Mouse (Mus musculus): ENCODE measurements at regions not wholly inside any gene's neighbourhood (a gene's known extent, or its start where the extent isn't known, plus 50 kb on each side); places are given as distances from the start of the nearest gene placed in this dataset.

- Histone ChIP-seq H3K27ac (ENCODE audit: insufficient read depth, low read depth, low read length) (no peak overlapping the region), H3K4me3 (ENCODE audit: insufficient read depth, low read length) (no peak overlapping the region), H3K4me1 (ENCODE audit: control insufficient read depth, insufficient read depth, low read length) (no peaks in the 10 kb centered on the region)
- TF ChIP-seq POLR2A (IDR thresholded peaks at IDR 0.05; ENCODE audit: borderline replicate concordance, low read depth, low read length): no peak
- no peak for TF ChIP-seq CTCF (IDR thresholded peaks at IDR 0.05; ENCODE audit: low read depth, low read length)
These were observed 386.1 kb downstream of the Gm21750 start for GRCm38 (mm10) chr14:74047009-74047694.

DNA sequence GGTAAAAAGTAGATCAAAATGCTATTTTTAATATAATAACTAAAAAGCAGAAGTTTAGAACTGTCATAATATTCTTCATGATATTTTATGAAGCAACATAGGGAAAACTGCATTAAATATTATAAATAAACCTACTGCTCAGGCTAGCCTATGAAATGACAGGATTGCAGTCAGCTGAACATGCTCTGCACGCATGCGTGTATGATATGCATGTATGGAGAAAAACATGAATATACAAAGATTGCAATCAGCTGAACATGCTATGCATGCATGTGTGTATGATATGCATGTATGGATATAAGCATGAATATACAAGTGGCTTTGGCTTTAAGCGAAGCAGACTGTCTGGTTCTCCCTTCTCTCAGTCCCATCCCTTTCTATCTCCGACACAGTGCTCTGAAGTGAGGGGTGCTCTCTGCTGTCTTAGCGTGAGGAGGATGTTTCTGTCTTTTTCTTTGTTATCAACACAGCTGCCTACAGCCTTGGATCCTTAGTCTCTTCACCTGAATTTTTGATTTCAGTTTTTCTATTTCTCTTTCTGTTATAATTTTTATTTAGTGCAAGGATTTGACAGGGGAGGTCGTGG lies 386.8 kb downstream of the Gm21750 start:
- no peak overlapping the region for H3K27ac ChIP-seq (ENCODE audit: insufficient read depth, low read depth, low read length)

GRCm38 (mm10) chr14:74048386-74048785 lies 387.4 kb downstream of the Gm21750 start:
- H3K27ac ChIP-seq (ENCODE audit: insufficient read depth, low read depth, low read length): no peak overlapping the region
- TF ChIP-seq CTCF (IDR thresholded peaks at IDR 0.05; ENCODE audit: low read depth, low read length): no peak
- TF ChIP-seq POLR2A (IDR thresholded peaks at IDR 0.05; ENCODE audit: borderline replicate concordance, low read depth, low read length): no peak
- no peak overlapping the region for H3K4me3 ChIP-seq (ENCODE audit: insufficient read depth, low read length)
- no peaks in the 10 kb centered on the region for H3K4me1 ChIP-seq (ENCODE audit: control insufficient read depth, insufficient read depth, low read length)

More for the DNA sequence above, 386.8 kb downstream of the Gm21750 start:
- Histone ChIP-seq H3K4me1 (ENCODE audit: control insufficient read depth, insufficient read depth, low read length) (no peaks in the 10 kb centered on the region), H3K4me3 (ENCODE audit: insufficient read depth, low read length) (no peak overlapping the region)
- TF ChIP-seq CTCF (IDR thresholded peaks at IDR 0.05; ENCODE audit: low read depth, low read length) (no peak), POLR2A (IDR thresholded peaks at IDR 0.05; ENCODE audit: borderline replicate concordance, low read depth, low read length) (no peak)

DNA sequence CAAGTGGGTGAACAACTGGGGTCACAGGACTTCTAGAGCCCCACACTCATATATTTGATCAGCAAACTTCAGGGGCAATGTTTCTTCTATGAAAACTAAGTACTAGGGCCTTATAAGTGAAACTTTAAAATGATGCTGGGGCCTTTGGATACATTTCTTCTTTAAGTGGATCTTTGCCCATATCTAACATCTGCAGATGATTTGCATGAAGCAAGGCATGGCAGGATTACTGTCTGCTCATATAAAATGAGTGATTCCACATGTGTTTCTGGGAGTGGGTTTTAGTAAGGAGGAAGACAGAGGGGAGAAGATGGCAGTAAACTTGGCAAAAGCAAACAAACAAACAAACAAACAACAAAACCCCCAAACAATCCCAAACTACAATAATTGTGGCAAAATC lies 405.0 kb downstream of the Gm21750 start:
- TF ChIP-seq CTCF (IDR thresholded peaks at IDR 0.05; ENCODE audit: low read depth, low read length) (no peak), POLR2A (IDR thresholded peaks at IDR 0.05; ENCODE audit: borderline replicate concordance, low read depth, low read length) (no peak)
- Histone ChIP-seq H3K4me3 (ENCODE audit: insufficient read depth, low read length) (no peak overlapping the region), H3K27ac (ENCODE audit: insufficient read depth, low read depth, low read length) (no peak overlapping the region), H3K4me1 (ENCODE audit: control insufficient read depth, insufficient read depth, low read length) (no peaks in the 10 kb centered on the region)

GRCm38 (mm10) chr14:74093016-74093415 lies 432.0 kb downstream of the Gm21750 start:
- no peak overlapping the region for H3K4me3 ChIP-seq (ENCODE audit: insufficient read depth, low read length)
- TF ChIP-seq POLR2A (IDR thresholded peaks at IDR 0.05; ENCODE audit: borderline replicate concordance, low read depth, low read length) (no peak), CTCF (IDR thresholded peaks at IDR 0.05; ENCODE audit: low read depth, low read length) (no peak)
- H3K27ac ChIP-seq (ENCODE audit: insufficient read depth, low read depth, low read length): no peak overlapping the region
- H3K4me1 ChIP-seq (ENCODE audit: control insufficient read depth, insufficient read depth, low read length): no peaks in the 10 kb centered on the region

GRCm38 (mm10) chr14:74099696-74100095 lies 438.7 kb downstream of the Gm21750 start:
- Histone ChIP-seq H3K4me3 (ENCODE audit: insufficient read depth, low read length) (no peak overlapping the region), H3K4me1 (ENCODE audit: control insufficient read depth, insufficient read depth, low read length) (no peaks in the 10 kb centered on the region), H3K27ac (ENCODE audit: insufficient read depth, low read depth, low read length) (no peak overlapping the region)
- TF ChIP-seq CTCF (IDR thresholded peaks at IDR 0.05; ENCODE audit: low read depth, low read length) (no peak), POLR2A (IDR thresholded peaks at IDR 0.05; ENCODE audit: borderline replicate concordance, low read depth, low read length) (no peak)

DNA sequence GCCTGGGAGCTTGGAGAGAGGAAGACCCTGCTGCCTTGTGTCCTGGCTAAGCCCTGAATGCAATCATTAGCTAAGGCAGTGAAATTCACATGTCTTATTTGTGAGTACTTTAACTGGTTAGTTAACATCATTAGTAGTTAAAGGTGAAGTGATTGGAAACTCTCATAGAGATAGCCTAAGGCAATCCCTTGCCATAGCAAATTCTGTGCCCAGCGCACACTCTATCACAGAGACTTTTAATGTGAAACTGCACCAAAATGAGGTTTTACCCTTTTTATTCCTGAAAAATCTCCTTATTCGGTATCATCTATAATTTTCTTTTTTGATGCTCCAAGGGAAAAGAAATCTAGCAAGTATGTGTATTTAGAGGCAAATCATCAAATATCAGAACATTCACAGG lies 451.6 kb downstream of the Gm21750 start:
- no peak for TF ChIP-seq POLR2A (IDR thresholded peaks at IDR 0.05; ENCODE audit: borderline replicate concordance, low read depth, low read length)
- no peak for TF ChIP-seq CTCF (IDR thresholded peaks at IDR 0.05; ENCODE audit: low read depth, low read length)
- H3K27ac ChIP-seq (ENCODE audit: insufficient read depth, low read depth, low read length): no peak overlapping the region
- H3K4me1 ChIP-seq (ENCODE audit: control insufficient read depth, insufficient read depth, low read length): no peaks in the 10 kb centered on the region
- H3K4me3 ChIP-seq (ENCODE audit: insufficient read depth, low read length): no peak overlapping the region

DNA sequence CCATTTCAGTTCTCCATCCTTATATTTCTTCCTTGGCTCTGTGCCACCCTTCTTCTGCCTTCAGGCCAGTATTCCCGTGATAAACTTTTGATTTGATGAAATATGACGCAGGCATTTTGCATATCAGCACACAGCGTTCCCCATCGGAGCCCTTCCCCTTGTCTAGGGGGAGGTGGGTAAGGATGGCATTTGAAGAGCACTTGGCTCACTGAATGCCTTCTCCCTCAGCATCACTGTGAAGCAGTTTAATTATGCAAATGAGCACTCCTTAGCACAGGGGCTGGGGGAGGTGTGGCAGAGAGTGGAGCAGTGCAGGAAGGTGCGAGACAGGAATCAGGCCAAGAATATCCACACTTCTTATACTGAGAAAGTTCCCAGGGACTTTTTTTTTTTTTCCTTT lies 452.1 kb downstream of the Gm21750 start:
- Histone ChIP-seq H3K4me3 (ENCODE audit: insufficient read depth, low read length) (no peak overlapping the region), H3K27ac (ENCODE audit: insufficient read depth, low read depth, low read length) (no peak overlapping the region), H3K4me1 (ENCODE audit: control insufficient read depth, insufficient read depth, low read length) (no peaks in the 10 kb centered on the region)
- no peak for TF ChIP-seq CTCF (IDR thresholded peaks at IDR 0.05; ENCODE audit: low read depth, low read length)
- TF ChIP-seq POLR2A (IDR thresholded peaks at IDR 0.05; ENCODE audit: borderline replicate concordance, low read depth, low read length): no peak

DNA sequence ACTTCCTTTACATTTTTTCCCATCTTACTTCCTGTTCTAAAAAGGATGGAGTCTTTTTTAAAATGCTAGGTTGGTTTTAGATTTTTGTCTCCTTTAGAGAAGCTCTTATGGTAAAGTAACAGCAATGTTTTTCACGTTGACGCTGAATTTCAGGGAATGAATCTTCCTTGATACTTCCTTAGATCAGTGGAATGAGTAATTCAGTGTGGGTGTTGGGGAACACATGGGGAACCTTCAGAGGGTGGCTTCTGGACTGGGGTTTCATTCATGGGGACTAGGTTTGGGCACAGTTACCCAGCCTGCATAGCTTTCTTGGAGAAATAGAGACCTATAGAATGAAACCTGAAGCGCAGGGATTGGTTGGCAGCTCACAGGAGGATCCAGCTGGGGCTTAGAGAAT lies 452.5 kb downstream of the Gm21750 start:
- TF ChIP-seq POLR2A (IDR thresholded peaks at IDR 0.05; ENCODE audit: borderline replicate concordance, low read depth, low read length): no peak
- no peak for TF ChIP-seq CTCF (IDR thresholded peaks at IDR 0.05; ENCODE audit: low read depth, low read length)
- H3K4me1 ChIP-seq (ENCODE audit: control insufficient read depth, insufficient read depth, low read length): no peaks in the 10 kb centered on the region
- no peak overlapping the region for H3K27ac ChIP-seq (ENCODE audit: insufficient read depth, low read depth, low read length)
- H3K4me3 ChIP-seq (ENCODE audit: insufficient read depth, low read length): no peak overlapping the region

GRCm38 (mm10) chr14:74117686-74118085 lies 456.7 kb downstream of the Gm21750 start:
- TF ChIP-seq CTCF (IDR thresholded peaks at IDR 0.05; ENCODE audit: low read depth, low read length) (no peak), POLR2A (IDR thresholded peaks at IDR 0.05; ENCODE audit: borderline replicate concordance, low read depth, low read length) (no peak)
- H3K4me3 ChIP-seq (ENCODE audit: insufficient read depth, low read length): no peak overlapping the region
- H3K27ac ChIP-seq (ENCODE audit: insufficient read depth, low read depth, low read length): no peak overlapping the region
- no peaks in the 10 kb centered on the region for H3K4me1 ChIP-seq (ENCODE audit: control insufficient read depth, insufficient read depth, low read length)

Measured in bone marrow macrophage, adult 2 months (primary cell).